Mouse (Mus musculus) limb, embryonic 14.5 days (tissue): ENCODE results near the gene Rorc. TPM values are rescaled to one million over a fixed set of nuclear protein-coding genes. Genes with fewer than 3 reads are reported as not detected.

Experiments used
- ATAC-seq: fragments of 200-750 bp; cut with Nextera tagmentation; 2 replicates; pipeline ENCODE4 v1.8.0; 2017; ENCODE audit warnings: low read depth, moderate number of reproducible peaks, moderate TSS enrichment; ENCODE audit not compliant: low FRiP score
- DNase-seq: peaks from one replicate; pipeline ENCODE4 v3.0.0-alpha.2; 2015; ENCODE audit warnings: low spot score
- H3K27ac ChIP-seq: fragments of 300-500 bp; sonication (generic); replicated peaks from 2 replicates; pipeline ENCODE4 v1.5.1; 2014; ENCODE audit warnings: low read depth, mild to moderate bottlenecking, low read length, moderate library complexity, mixed read lengths
- H3K27me3 ChIP-seq: fragments of 300-500 bp; sonication (generic); 2 replicates; pipeline ENCODE4 v1.6.1; 2014; ENCODE audit warnings: low read length, mixed read lengths; ENCODE audit not compliant: control insufficient read depth, insufficient read depth
- H3K36me3 ChIP-seq: fragments of 300-500 bp; sonication (generic); 2 replicates; pipeline ENCODE4 v1.6.1; 2014; ENCODE audit warnings: mild to moderate bottlenecking, low read length, moderate library complexity, mixed read lengths; ENCODE audit not compliant: control insufficient read depth, insufficient read depth
- H3K4me1 ChIP-seq: fragments of 300-500 bp; sonication (generic); 2 replicates; pipeline ENCODE4 v1.6.1; 2014; ENCODE audit warnings: antibody characterized with exemption, low read length, mixed read lengths; ENCODE audit not compliant: control insufficient read depth, insufficient read depth
- H3K4me2 ChIP-seq: fragments of 300-500 bp; sonication (generic); replicated peaks from 2 replicates; pipeline ENCODE4 v1.6.1; 2014; ENCODE audit warnings: low read depth, mild to moderate bottlenecking, low read length, moderate library complexity; ENCODE audit not compliant: severe bottlenecking
- H3K4me3 ChIP-seq: fragments of 300-500 bp; sonication (generic); replicated peaks from 2 replicates; pipeline ENCODE4 v1.5.1; 2014; ENCODE audit warnings: low read length
- H3K9ac ChIP-seq: fragments of 300-500 bp; sonication (generic); 2 replicates; pipeline ENCODE4 v1.6.1; 2014; ENCODE audit warnings: mild to moderate bottlenecking, low read depth, low read length, moderate library complexity; ENCODE audit not compliant: severe bottlenecking
- H3K9me3 ChIP-seq: fragments of 300-500 bp; sonication (generic); 2 replicates; pipeline ENCODE4 v1.6.1; 2016; ENCODE audit warnings: low read length; ENCODE audit not compliant: control insufficient read depth
- POLR2A ChIP-seq: fragments of 200-500 bp; IDR thresholded peaks from 2 replicates; pipeline ENCODE4 v1.8.0; 2012; ENCODE audit warnings: inconsistent platforms, mild to moderate bottlenecking, moderate library complexity, borderline replicate concordance; ENCODE audit not compliant: insufficient read depth, insufficient read length; ENCODE audit errors: extremely low read depth
- WGBS: fragments of 180-500 bp; shearing (Covaris S2); extraction: QIAGEN DNeasy Blood & Tissue Kit; methylation state at CpG from one replicate; pipeline ENCODE4 v1.1.7; 2014; 5-methylcytosine and 5-hydroxymethylcytosine counted together
- polyA plus RNA-seq, 2 experiments: library from polyadenylated mRNA; depleted of rRNA in 1 of 2; stranded (reverse) in 1 of 2; unstranded in 1 of 2; fragments of >200 nt; fragmentation: Nextera tagmentation in 1 of 2; extraction: Ambion mirVana in 1 of 2; gene quantifications; 2 replicates each; pipeline versions ENCODE4 v1.2.1 to v1.2.3; 2012 to 2014

Rorc gene
- polyA plus RNA-seq, 2 experiments = 2.3 TPM

GRCm38 (mm10) chr3:94383476-94383875, 10.9 kb downstream of the Rorc start:
- Histone ChIP-seq H3K27me3 (no peaks in the 10 kb centered on the region), H3K4me2 (no peak overlapping the region), H3K4me3 (no peak overlapping the region), H3K36me3 (no peaks in the 10 kb centered on the region), H3K27ac (no peak overlapping the region), H3K9me3 (no peaks in the 10 kb centered on the region), H3K4me1 (no peaks in the 10 kb centered on the region), H3K9ac (no peak overlapping the region)
- ATAC-seq (no peak), DNase-seq (no peak)
- no peak for TF ChIP-seq POLR2A
- WGBS = 62% methylated on average over 3 of the region's 3 CpGs

DNA sequence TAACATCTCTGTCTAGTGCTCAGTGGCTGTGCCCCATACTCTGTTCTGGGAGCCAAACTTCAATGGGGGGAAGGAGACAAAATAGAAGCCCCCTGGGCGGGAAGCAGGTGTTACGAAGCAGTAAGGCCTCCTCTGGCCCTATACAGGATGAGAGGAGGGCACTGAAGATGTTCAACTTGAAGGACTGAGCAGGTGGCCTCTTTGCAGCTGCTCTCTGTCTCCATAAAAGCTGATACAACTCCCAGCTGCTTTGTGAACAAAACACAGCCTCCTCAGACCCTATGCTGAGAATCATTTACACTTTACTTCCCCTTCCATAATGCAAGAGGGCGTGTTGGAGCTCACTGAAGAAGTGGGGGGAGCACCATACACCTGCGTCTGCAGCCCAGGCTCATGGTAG, 14.1 kb downstream of the Rorc start:
- no peaks in the 10 kb centered on the region for H3K27me3 ChIP-seq
- DNase-seq (no peak), ATAC-seq (peak; percentile 30; the same call in 1 of the 2 replicates)
- no peak for TF ChIP-seq POLR2A
- H3K36me3 ChIP-seq = no peaks in the 10 kb centered on the region
- no peak overlapping the region for H3K27ac ChIP-seq
- H3K4me2 ChIP-seq = no peak overlapping the region
- no peaks in the 10 kb centered on the region for H3K4me1 ChIP-seq
- no peaks in the 10 kb centered on the region for H3K9me3 ChIP-seq
- no peak overlapping the region for H3K9ac ChIP-seq
- WGBS = 64% methylated on average over 4 of the region's 4 CpGs
- no peak overlapping the region for H3K4me3 ChIP-seq

DNA sequence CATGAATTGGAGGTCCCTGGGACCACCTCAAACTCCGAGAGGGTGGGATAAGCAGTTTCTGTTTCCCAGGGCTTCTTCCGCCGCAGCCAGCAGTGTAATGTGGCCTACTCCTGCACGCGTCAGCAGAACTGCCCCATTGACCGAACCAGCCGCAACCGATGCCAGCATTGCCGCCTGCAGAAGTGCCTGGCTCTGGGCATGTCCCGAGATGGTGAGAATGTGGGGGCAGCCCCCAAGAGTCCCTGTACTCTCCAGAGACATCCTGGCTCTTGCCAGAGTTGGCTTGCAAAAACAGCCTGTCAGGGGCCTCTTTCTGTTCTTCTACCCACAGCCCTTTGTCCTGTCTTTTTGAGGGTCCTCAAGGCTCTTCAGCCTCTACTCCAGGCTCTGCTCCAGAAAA, 14.8 kb downstream of the Rorc start:
- TF ChIP-seq POLR2A = no peak
- H3K4me2 ChIP-seq = no peak overlapping the region
- H3K36me3 ChIP-seq = no peaks in the 10 kb centered on the region
- H3K27ac ChIP-seq = no peak overlapping the region
- 83% methylated on average over 10 of the region's 10 CpGs for WGBS
- H3K9ac ChIP-seq = no peak overlapping the region
- H3K4me1 ChIP-seq = no peaks in the 10 kb centered on the region
- ATAC-seq = no peak
- no peaks in the 10 kb centered on the region for H3K27me3 ChIP-seq
- H3K4me3 ChIP-seq = no peak overlapping the region
- no peaks in the 10 kb centered on the region for H3K9me3 ChIP-seq
- no peak for DNase-seq

DNA sequence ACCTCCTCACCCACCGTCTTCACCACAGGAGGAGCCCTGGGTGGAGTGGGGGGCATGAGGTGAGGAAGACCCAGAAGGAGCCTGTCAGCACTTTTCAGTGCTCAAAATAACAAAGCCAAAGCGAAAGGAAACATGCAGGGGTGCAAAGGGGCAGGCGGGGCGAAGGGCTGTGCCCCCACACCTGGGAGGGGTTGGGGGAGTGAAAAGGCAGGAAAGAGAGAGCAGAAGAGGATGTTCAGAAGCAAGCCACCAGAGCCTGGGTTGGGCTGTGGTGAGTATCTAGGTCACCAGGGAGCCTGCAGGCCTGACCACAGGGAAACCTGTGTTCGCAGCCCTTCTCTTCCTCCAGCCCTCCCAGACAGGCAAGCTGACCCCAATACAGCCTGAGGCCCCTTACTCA, 15.5 kb downstream of the Rorc start:
- H3K4me3 ChIP-seq = no peak overlapping the region
- no peak overlapping the region for H3K27ac ChIP-seq
- ATAC-seq (no peak), DNase-seq (no peak)
- H3K9me3 ChIP-seq = no peaks in the 10 kb centered on the region
- H3K36me3 ChIP-seq = no peaks in the 10 kb centered on the region
- no peak overlapping the region for H3K4me2 ChIP-seq
- no peak for TF ChIP-seq POLR2A
- H3K27me3 ChIP-seq = no peaks in the 10 kb centered on the region
- H3K9ac ChIP-seq = no peak overlapping the region
- H3K4me1 ChIP-seq = no peaks in the 10 kb centered on the region
- WGBS = 71% methylated on average over 5 of the region's 5 CpGs

DNA sequence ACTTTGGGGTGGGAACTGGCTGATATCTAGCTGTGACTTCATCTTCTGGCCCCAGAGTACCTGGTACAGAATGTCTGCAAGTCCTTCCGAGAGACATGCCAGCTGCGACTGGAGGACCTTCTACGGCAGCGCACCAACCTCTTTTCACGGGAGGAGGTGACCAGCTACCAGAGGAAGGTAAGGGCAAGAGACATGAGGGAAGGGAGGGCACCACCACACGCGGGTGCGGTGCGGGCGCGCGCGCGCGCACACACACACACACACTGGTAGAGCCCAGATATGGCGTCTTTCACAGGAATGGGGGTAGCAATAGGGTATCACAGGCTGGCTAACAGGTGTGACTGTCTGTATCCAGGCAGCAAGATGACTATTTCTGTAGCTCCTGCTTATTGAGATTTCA, 16.8 kb downstream of the Rorc start:
- Histone ChIP-seq H3K36me3 (no peaks in the 10 kb centered on the region), H3K9ac (no peak overlapping the region), H3K9me3 (no peaks in the 10 kb centered on the region), H3K4me1 (no peaks in the 10 kb centered on the region), H3K27me3 (no peaks in the 10 kb centered on the region), H3K27ac (no peak overlapping the region), H3K4me2 (no peak overlapping the region), H3K4me3 (no peak overlapping the region)
- DNase-seq = no peak
- 95% methylated on average over 16 of the region's 16 CpGs for WGBS
- no peak for ATAC-seq
- TF ChIP-seq POLR2A = no peak

GRCm38 (mm10) chr3:94391001-94391400, 18.4 kb downstream of the Rorc start:
- no peaks in the 10 kb centered on the region for H3K4me1 ChIP-seq
- H3K36me3 ChIP-seq = no peaks in the 10 kb centered on the region
- H3K9me3 ChIP-seq = no peaks in the 10 kb centered on the region
- H3K9ac ChIP-seq = no peak overlapping the region
- ATAC-seq (no peak), DNase-seq (no peak)
- no peak overlapping the region for H3K4me2 ChIP-seq
- H3K27me3 ChIP-seq = no peaks in the 10 kb centered on the region
- 79% methylated on average over 5 of the region's 5 CpGs for WGBS
- no peak overlapping the region for H3K4me3 ChIP-seq
- H3K27ac ChIP-seq = no peak overlapping the region
- TF ChIP-seq POLR2A = no peak
